Mouse (Mus musculus): ENCODE results near the gene Cdc14a.

GRCm38 (mm10) chr3:116311838-116312237 lies 112.0 kb downstream of the Cdc14a start:
- no peak for TF ChIP-seq CTCF (IDR thresholded peaks at IDR 0.05; ENCODE audit: borderline replicate concordance, control insufficient read depth, extremely low read depth, insufficient read depth, low read length, poor library complexity)
- no peak for TF ChIP-seq POLR2A (IDR thresholded peaks at IDR 0.05; ENCODE audit: control insufficient read depth, extremely low read depth, insufficient read depth, low read length, poor library complexity)

Measured in thymus, adult 2 months (tissue).